Mouse (Mus musculus) hematopoietic stem cell, adult 5-6 weeks (primary cell): ENCODE measurements around the gene Psma3. TPM values are rescaled to one million over a fixed set of nuclear protein-coding genes. Genes with fewer than 3 reads are reported as not detected.

Experiments used
- ATAC-seq, 2 experiments: fragments of 125-278 bp in 1 of 2; replicated peaks in 1 of 2; 2 replicates each; pipeline ENCODE4 v1.8.0; 2016 to 2017; ENCODE audit warnings: inconsistent platforms in 2 of 2, mild to moderate bottlenecking in 2 of 2, moderate number of reproducible peaks in 2 of 2, low read depth in 1 of 2, moderate TSS enrichment in 1 of 2; ENCODE audit not compliant: low FRiP score in 2 of 2, poor library complexity in 2 of 2, severe bottlenecking in 2 of 2, insufficient read depth in 1 of 2, low TSS enrichment in 1 of 2
- total RNA-seq: library from RNA; stranded (forward); fragments of 172-1452, 232-1000 nt; gene quantifications from 2 replicates; pipeline ENCODE4 v1.2.3, GENCODE M21; 2017

Psma3 gene
- total RNA-seq, 1 experiment from 2014 or later: 267 TPM

DNA sequence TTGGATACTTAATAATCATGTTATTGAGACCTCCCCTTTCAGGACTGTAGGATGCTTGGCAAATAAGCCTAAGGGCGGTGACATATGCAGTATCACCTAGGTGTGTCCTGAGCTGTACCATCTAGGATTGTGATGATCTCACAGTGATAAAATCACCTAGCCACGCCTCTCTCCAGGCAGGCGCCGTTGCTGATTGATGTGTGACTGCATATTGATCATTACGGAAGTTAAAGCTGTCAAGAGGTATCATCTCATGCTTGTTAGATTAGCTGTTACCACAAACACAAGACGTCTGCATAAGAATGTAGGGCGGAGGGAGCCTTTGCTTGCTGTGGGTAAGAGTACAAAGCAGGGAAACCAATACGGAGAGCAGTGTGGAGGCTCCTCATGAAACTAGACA lies 55.8 kb downstream of the Psma3 start:
- ATAC-seq: no peak

GRCm38 (mm10) chr12:71030722-71031121 lies 56.3 kb downstream of the Psma3 start:
- no peak for ATAC-seq

GRCm38 (mm10) chr12:71035826-71036225 lies 61.4 kb downstream of the Psma3 start:
- no peak for ATAC-seq

DNA sequence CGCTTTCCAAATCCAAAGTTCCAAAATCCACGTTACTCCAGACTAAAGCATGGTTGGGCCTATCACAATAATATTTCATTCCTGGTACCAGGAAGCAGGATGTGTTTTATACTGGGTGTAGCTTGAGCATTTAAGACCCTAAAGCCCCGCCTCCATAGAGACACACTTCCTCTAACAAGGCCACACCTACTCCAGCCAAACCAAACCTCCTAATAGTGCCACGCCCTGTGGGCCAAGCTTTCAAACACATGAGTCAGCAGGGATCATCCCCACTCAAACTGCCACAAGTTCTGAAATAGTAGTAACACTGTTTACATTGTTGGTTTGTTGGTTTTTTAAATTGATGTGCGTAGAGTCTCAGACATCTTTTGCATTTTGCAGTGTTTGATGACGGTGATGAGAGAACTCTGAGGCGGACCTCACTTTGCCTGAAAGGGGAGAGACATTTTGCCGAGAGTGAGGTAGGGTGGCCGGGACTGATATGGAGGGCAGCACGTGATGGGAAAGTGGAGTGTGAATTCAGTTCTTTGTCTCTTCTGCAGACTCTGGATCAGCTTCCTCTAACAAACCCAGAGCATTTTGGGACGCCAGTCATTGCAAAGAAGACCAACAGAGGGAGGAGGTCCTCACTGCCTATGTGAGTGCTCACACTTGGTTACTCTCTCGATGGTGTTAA lies 62.4 kb downstream of the Psma3 start:
- no peak for ATAC-seq

- ATAC-seq: peak; percentile 79 to 87
Measured at GRCm38 (mm10) chr12:71040462-71040861, 66.0 kb downstream of the Psma3 start.

DNA sequence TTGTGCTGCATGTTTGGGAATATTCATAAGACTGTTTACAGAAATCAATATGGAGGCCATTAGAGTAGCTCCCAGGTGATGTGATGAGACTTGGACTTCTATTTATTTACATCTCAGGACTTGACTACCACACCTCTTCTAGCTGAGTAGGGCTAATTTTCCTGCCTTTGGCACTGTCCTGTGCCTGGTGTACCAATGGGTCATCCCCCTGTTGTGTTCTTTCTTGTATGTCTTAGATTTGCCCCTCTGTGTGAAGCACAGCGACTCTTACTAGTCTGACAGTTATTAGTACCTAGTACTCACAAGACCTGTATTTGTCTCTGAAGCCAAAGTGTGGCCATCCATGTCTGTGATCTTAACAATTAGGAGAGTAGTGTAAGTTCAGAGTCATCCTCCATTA lies 68.0 kb downstream of the Psma3 start:
- no peak for ATAC-seq

GRCm38 (mm10) chr12:71043571-71043970 lies 69.2 kb downstream of the Psma3 start:
- ATAC-seq: no peak

- ATAC-seq: no peak
Measured at GRCm38 (mm10) chr12:71044488-71044887, 70.1 kb downstream of the Psma3 start.

Other genes starting within 250 kb of the Psma3 start
- 22.0 and 31.8 TPM in 2 replicates for gene Frmd6, start 149.1 kb upstream of the Psma3 start, total RNA-seq
- gene Actr10, start 36.8 kb upstream of the Psma3 start, total RNA-seq: 43.8 and 75.4 TPM in 2 replicates
- 103 and 106 TPM in 2 replicates for gene Arid4a, start 41.4 kb downstream of the Psma3 start, total RNA-seq
- gene Tomm20l, start 136.8 kb downstream of the Psma3 start, total RNA-seq: not detected in 2 replicates
- 44.6 and 49.0 TPM in 2 replicates for gene Timm9, start 162.1 kb downstream of the Psma3 start, total RNA-seq
- gene 2700049A03Rik, start 162.2 kb downstream of the Psma3 start, total RNA-seq: 21.2 and 22.5 TPM in 2 replicates